Mouse (Mus musculus): ENCODE measurements around the gene Kcna3. TPM values are rescaled to one million over a fixed set of nuclear protein-coding genes. Genes with fewer than 3 reads are reported as not detected.

Gene Kcna3
- total RNA-seq (2021) (1 to 10 TPM in 1 of 2 experiments, under 1 TPM in 1; 0.78 to 1.0 TPM), polyA plus RNA-seq (2012; rRNA removed) (1.1 and 1.3 TPM in 2 replicates)
- long read RNA-seq, result 0 reads

GRCm38 (mm10) chr3:107035521-107036457 is at the start of gene Kcna3:
Gene Kcna3, plus strand, starts transcription at chr3:107036169.
- peak; percentile 79 for DNase-seq

- DNase-seq, result no peak
Measured at GRCm38 (mm10) chr3:106991334-106991733, 44.6 kb upstream of the Kcna3 start.

- DNase-seq, result no peak
Measured at GRCm38 (mm10) chr3:106995347-106995746, 40.6 kb upstream of the Kcna3 start.

- no peak for DNase-seq
Measured at GRCm38 (mm10) chr3:106996186-106996585, 39.8 kb upstream of the Kcna3 start.

GRCm38 (mm10) chr3:106998370-106998769 is 37.6 kb upstream of the Kcna3 start:
- no peak for DNase-seq

GRCm38 (mm10) chr3:107000165-107000564 is 35.8 kb upstream of the Kcna3 start:
- DNase-seq, result no peak

GRCm38 (mm10) chr3:107002249-107003123 is 33.5 kb upstream of the Kcna3 start:
- DNase-seq, result no peak

- DNase-seq, result no peak
Measured at GRCm38 (mm10) chr3:107009329-107010076, 26.5 kb upstream of the Kcna3 start.

- no peak for DNase-seq
Measured at GRCm38 (mm10) chr3:107018286-107018685, 17.7 kb upstream of the Kcna3 start.

- no peak for DNase-seq
Measured at GRCm38 (mm10) chr3:107031547-107031946, 4.4 kb upstream of the Kcna3 start.

- no peak for DNase-seq
Measured at GRCm38 (mm10) chr3:107034776-107035175, 1.2 kb upstream of the Kcna3 start.

- DNase-seq, result no peak
Measured at GRCm38 (mm10) chr3:107036458-107037039, 580 bp downstream of the Kcna3 start.

- DNase-seq, result no peak
Measured at GRCm38 (mm10) chr3:107037105-107037504, 1.1 kb downstream of the Kcna3 start.

GRCm38 (mm10) chr3:107037536-107038155 is 1.7 kb downstream of the Kcna3 start:
- DNase-seq, result no peak

GRCm38 (mm10) chr3:107038156-107038536 is 2.2 kb downstream of the Kcna3 start:
- DNase-seq, result no peak

- no peak for DNase-seq
Measured at GRCm38 (mm10) chr3:107038661-107039223, 2.8 kb downstream of the Kcna3 start.

- no peak for DNase-seq
Measured at GRCm38 (mm10) chr3:107039306-107039705, 3.3 kb downstream of the Kcna3 start.

- no peak for DNase-seq
Measured at GRCm38 (mm10) chr3:107040408-107040807, 4.4 kb downstream of the Kcna3 start.

- no peak for DNase-seq
Measured at GRCm38 (mm10) chr3:107041718-107042117, 5.7 kb downstream of the Kcna3 start.

- DNase-seq, result no peak
Measured at GRCm38 (mm10) chr3:107061468-107061867, 25.5 kb downstream of the Kcna3 start.

GRCm38 (mm10) chr3:107062771-107063170 is 26.8 kb downstream of the Kcna3 start:
- DNase-seq, result peak; percentile 14
